Mouse (Mus musculus): Measurements from ENCODE around the gene Mrps15.
A peak's percentile ranks its signal among the peaks of the same experiment; 100 is the strongest.
"Not testable (repeated sequence)": the region's sequence is repeated elsewhere in the genome, so short reads cannot be mapped to it uniquely, and the experiment has no call there.

The Mrps15 gene

DNA sequence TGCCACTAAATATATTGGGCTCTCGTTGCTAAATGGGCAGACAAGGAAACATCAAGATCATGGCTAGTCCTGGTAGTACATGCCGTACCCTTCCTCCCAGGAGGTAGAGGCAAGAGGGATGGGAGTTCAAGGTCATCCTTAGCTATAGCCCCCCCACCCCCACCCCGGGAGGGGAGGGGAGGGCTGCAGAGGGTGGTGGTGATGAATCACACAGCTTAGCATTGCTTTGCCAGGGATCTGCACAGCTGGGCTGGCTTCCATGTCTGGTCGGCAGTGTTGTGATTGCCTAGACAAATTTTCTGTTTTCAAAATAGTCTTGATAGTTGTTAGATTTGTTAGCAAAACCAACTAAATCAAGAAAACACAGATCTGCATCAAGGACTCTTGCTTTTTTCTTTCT lies 32.5 kb downstream of the Mrps15 start:
- no peak for DNase-seq

GRCm38 (mm10) chr4:126081601-126082000 lies 34.9 kb downstream of the Mrps15 start:
- DNase-seq, result no peak

DNA sequence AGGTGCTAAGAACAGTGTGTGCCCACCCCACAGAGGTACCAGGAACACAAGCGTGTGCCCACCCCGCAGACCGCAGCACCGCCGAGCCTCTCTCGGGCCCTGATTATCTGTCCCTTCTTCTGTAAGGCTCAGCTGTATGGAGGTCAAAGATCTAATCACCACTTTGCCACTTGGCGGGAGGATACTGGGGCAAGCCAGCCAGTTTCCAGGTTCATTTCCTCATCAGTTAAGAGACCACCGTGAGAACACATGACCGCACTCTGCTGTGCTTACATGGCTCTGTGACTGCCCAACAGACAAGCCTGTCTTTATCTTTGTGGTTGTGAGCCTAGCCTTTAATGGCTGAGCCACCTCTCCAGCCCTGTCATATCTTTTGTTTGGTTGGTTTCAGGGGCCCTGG lies 36.3 kb downstream of the Mrps15 start:
- no peak for DNase-seq

GRCm38 (mm10) chr4:126084382-126084781 lies 37.7 kb downstream of the Mrps15 start:
- no peak for DNase-seq

GRCm38 (mm10) chr4:126085996-126086576 lies 39.4 kb downstream of the Mrps15 start:
- peak; percentile 84 for DNase-seq

- DNase-seq, result peak; percentile 75
Measured at GRCm38 (mm10) chr4:126090101-126090847, 43.5 kb downstream of the Mrps15 start.

- DNase-seq, result no peak
Measured at GRCm38 (mm10) chr4:126090848-126091124, 44.1 kb downstream of the Mrps15 start.

DNA sequence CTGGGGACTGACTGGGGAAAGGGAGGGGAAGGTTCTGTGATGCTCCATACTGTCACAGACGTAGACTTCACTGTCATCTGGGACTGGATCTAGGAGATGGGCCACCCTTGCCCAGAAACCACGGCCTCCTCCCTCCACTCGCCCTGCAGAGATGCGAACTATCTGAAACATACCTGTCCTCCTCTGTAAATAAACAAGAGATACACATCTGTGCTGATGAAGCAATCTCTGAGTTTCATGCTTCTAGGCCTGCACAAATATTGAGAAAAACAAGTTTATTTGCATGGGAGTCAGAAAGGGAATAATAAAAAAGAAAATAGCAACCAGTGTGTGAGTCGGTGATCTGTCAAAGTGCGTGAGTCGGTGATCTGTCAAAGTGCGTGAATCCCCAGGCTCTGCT lies 45.1 kb downstream of the Mrps15 start:
- DNase-seq, result no peak

DNA sequence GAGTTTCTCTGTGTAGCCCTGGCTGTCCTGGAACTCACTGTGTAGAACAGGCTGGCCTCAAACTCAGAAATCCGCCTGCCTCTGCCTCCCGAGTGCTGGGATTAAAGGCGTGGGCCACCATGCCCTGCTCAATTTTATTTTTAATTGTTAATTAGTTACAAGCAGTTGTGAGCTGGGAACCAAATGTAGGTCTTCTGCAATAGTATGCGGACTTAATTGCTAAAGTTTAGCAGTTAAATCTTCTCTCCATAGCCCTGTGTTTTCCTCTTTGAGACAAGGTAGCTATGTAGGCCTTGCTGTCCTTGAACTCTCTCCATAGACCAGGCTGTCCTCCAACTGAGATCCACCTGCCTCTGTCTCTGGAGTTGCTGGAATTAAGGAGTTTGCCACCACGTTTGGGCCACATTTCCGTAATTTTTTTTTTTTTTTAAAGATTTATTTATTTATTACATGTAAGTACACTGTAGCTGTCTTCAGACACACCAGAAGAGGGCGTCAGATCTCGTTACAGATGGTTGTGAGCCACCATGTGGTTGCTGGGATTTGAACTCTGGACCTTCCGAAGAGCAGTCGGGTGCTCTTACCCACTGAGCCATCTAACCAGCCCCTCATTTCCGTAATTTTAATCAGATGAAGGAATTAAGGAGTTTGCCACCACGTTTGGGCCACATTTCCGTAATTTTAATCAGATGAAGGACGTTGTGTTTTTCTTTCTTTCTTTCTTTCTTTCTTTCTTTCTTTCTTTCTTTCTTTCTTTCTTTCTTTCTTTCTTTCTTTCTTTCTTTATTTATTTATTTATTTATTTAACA lies 49.1 kb downstream of the Mrps15 start:
- DNase-seq, result not testable (repeated sequence)

DNA sequence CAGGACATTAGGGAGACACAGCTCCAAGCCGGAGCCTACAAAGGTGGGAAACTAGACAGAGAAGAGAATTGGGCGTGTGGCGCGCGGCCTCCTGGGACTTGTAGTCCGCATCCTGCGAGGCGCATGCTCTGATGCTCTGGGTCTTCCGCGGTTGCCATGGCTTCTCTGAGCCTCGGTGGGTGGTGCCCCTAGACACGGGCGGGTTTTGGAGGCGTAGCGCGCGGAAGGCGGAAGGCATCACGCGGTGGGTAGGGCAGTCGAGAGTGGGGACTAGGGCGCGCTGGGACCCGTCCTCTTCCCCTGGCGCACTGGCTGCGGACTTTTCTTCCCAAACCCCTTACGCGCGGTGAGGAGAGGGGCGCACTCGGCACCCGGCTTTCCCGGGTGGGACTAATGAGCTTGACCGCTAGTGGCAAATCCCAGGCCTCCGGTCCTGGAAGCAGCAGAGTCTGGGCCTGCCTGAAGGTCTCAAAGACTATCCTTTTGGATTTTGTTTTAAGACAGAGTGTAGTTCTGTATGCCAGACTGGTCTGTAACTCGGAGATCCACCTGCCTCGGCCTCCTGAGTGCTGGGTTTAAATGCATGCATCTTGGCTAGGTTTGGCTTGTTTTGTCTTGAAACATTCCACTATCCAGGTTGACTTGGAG lies 49.9 kb downstream of the Mrps15 start, which contains the start of gene Lsm10:
Lsm10 (plus strand) TSS at position 160 of the 648 bp plus-strand sequence.
- DNase-seq, result peak; percentile 95

DNA sequence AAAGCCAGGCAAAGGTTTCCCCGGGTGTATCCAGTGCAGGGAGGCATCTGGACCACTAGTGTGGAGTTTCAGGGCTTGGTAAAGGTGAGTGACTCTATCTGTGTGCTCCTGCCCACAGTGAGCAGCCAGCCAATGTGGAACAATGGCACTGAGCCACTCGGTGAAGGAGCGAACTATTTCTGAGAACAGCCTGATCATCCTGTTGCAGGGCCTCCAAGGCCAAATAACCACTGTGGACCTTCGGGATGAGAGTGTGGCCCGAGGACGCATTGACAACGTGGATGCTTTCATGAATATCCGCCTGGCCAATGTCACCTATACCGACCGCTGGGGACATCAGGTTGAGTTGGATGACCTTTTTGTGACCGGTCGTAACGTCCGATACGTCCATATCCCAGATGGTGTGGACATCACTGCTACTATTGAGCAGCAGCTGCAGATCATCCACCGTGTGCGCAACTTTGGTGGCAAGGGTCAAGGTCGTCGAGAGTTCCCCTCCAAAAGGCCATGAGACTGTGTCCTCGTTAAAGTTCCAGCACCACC lies 51.1 kb downstream of the Mrps15 start:
- DNase-seq, result no peak

- no peak for DNase-seq
Measured at GRCm38 (mm10) chr4:126099365-126099764, 52.6 kb downstream of the Mrps15 start.

DNA sequence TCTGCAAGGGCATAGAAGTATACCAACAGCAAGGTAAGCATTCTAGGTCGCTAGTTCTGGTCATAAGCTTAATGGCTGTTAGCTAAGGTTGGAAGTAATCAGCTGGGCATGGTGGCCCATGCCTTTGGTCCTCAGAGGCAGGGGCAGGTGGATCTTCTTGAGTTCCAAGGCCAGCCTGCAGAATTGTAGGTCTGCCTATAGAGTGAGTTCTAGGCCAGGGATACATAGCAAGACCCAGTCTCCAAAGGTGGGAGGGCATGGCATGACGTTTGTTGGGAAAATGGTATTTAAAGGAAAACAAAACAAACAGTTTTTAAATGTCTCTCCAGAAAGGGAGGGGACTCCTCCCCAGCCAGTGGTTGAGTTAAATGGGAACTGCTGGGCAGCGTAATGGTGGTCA lies 54.0 kb downstream of the Mrps15 start:
- no peak for DNase-seq

- no peak for DNase-seq
Measured at GRCm38 (mm10) chr4:126102061-126102841, 55.5 kb downstream of the Mrps15 start.

GRCm38 (mm10) chr4:126103057-126103581 lies 56.4 kb downstream of the Mrps15 start:
- DNase-seq, result peak; percentile 57

- DNase-seq, result peak; percentile 97
Measured at GRCm38 (mm10) chr4:126103590-126104068, 56.9 kb downstream of the Mrps15 start, which contains the start of gene Stk40. Stk40 (plus strand) TSS chr4:126103957.

DNA sequence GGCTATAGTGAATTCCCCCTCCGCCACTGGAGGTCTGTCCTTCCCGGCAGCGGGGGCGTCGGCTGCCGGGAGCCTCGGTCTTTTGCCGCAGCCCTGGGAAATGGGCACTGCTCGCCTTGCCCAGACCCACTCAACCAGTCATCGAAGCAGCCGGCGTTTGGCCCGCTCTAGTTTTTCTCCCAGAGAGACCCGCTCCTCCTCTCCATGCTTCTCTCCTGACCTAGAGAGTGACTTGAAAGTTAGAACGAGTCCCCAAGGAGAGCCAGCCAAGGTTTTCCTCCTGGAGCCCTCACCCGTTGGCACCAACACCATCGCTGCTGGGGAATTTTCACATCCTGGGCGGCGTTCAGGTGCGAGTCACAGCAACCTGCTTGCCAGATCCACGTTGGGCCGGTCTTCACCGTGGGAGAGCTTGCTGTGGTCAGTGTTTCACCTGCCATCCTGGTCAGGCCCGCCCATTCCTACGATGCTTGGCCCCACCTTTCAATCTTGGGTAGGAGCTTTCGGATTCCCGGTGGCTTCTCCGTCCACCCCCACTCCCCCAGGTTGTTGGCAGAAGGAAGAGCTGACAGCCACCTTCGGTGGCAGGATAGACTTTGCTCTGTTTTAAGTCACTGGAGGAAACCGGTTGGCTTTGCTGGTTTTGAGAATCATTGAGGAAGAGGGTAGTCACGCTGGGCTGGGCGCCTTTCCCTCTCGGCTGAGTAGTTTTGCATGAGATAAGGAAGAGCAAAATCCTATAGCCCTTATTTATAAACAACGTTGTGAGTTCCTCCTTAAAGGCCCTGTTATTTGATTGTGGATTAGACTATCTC lies 57.7 kb downstream of the Mrps15 start:
- peak; percentile 39 for DNase-seq
